Comparison of ENCODE assay signal across 8 mouse cellular contexts in genomic region chr19:18713357-18713756, GRCm38 (mm10). TPM values are rescaled to one million over a fixed set of nuclear protein-coding genes. Genes with fewer than 3 reads are reported as not detected.
DNase-seq lines count a peak whose midpoint lies in the region; ATAC-seq and TF ChIP-seq lines count a peak whose summit lies in the region.
"Not testable (repeated sequence)": the region's sequence is repeated elsewhere in the genome, so short reads cannot be mapped to it uniquely, and the experiment has no call there.

No protein-coding gene starts in this region.

- intact Hi-C loops in gastrocnemius, postnatal 14 days (cut with DNase I; ENCODE audit: low total_unique reads), result not testable (repeated sequence)
- intact Hi-C loops in left cerebral cortex, postnatal 4 days (cut with DNase I), result loop anchor here (10.0 kb wide), 1 partner anchor 121 kb away; no protein-coding TSS in a partner anchor

- H3K27me3 ChIP-seq in intestine, embryonic 14.5 days (replicated peaks; ENCODE audit: control insufficient read depth, insufficient read depth, low read length), result not testable (repeated sequence)

- not testable (repeated sequence) for H3K4me1 ChIP-seq in cortical plate, adult 2 months (ENCODE audit: control insufficient read depth, insufficient read depth, low read length)
- peaks cover 15% of the 10 kb centered on the region for H3K4me1 ChIP-seq in intestine, embryonic 14.5 days (replicated peaks; ENCODE audit: control insufficient read depth, insufficient read depth, low read length)

- TF ChIP-seq CTCF in cortical plate, adult 2 months (IDR thresholded peaks at IDR 0.05; ENCODE audit: extremely low read depth, insufficient read depth, low read length), result not testable (repeated sequence)

- peaks cover 12% of the 10 kb centered on the region for H3K36me3 ChIP-seq in intestine, embryonic 14.5 days (ENCODE audit: control insufficient read depth, insufficient read depth, low read length)

- TF ChIP-seq POLR2A in cortical plate, adult 2 months (IDR thresholded peaks at IDR 0.05; ENCODE audit: extremely low read depth, insufficient read depth, low read length), result not testable (repeated sequence)

- not testable (repeated sequence) for H3K9me3 ChIP-seq in intestine, embryonic 14.5 days (ENCODE audit: control insufficient read depth, low read length)

- DNase-seq in T-cell, adult 2 months (ENCODE audit: low spot score), result peak; percentile 66
- DNase-seq in gastrocnemius, postnatal 14 days, result peak; percentile 52
- DNase-seq in intestine, embryonic 14.5 days (ENCODE audit: low spot score), result peak; percentile 74
- peak; percentile 38 for DNase-seq in left cerebral cortex, postnatal 4 days
- peak; percentile 58 for DNase-seq in right cerebral cortex, postnatal 14 days
- peak; percentile 11 for DNase-seq in urinary bladder, postnatal 10 days (ENCODE audit: low spot score)

- peak overlapping the region; percentile 37 for H3K4me3 ChIP-seq in cortical plate, adult 2 months (ENCODE audit: insufficient read depth, low read length)
- peak overlapping the region; percentile 90 for H3K4me3 ChIP-seq in intestine, embryonic 14.5 days (ENCODE audit: low read depth, low read length)

- H3K4me2 ChIP-seq in intestine, embryonic 14.5 days (ENCODE audit: low read length), result peak overlapping the region; percentile 82

- peak overlapping the region; percentile 75 for H3K9ac ChIP-seq in intestine, embryonic 14.5 days (ENCODE audit: low read length)

- peak; percentile 76 for ATAC-seq in intestine, embryonic 14.5 days (replicated peaks; ENCODE audit: low FRiP score, low TSS enrichment, low read depth)
- peak; percentile 35; the same call in 1 of the 2 replicates for ATAC-seq in megakaryocyte-erythroid progenitor cell, adult 5-6 weeks (replicated peaks; ENCODE audit: low FRiP score, low TSS enrichment, poor library complexity, severe bottlenecking)

- WGBS in intestine, embryonic 14.5 days, result 0% methylated on average over 23 of the region's 46 CpGs

- peak overlapping the region; percentile 30; the same call in 1 of the 2 replicates for H3K27ac ChIP-seq in cortical plate, adult 2 months (ENCODE audit: insufficient read depth, low read length)
- H3K27ac ChIP-seq in intestine, embryonic 14.5 days (ENCODE audit: low read depth), result peak overlapping the region; percentile 95

RNA-seq across cellular contexts. Expression of gene D030056L22Rik, which starts 0.4 kb away (rescaled TPM):
- 25.0 and 27.0 TPM in 2 replicates for polyA plus RNA-seq in cortical plate, adult 2 months (2012; rRNA removed)
- total RNA-seq in gastrocnemius, postnatal 14 days (2021), result 1 to 10 TPM; 2.6 to 3.1 TPM
- polyA plus RNA-seq in intestine, embryonic 14.5 days (2014; fragmentation: Nextera tagmentation; extraction: Ambion mirVana), result 34.1 and 34.3 TPM in 2 replicates
- total RNA-seq in left cerebral cortex, postnatal 4 days (2021), result 10 to 100 TPM; 23.6 to 25.9 TPM
- 45.4 and 48.0 TPM in 2 replicates for total RNA-seq in megakaryocyte-erythroid progenitor cell, adult 5-6 weeks (2014; fragmentation: Nextera tagmentation)
- 32.3 and 35.8 TPM in 2 replicates for total RNA-seq in megakaryocyte-erythroid progenitor cell, adult 5-6 weeks (2017)

RNA-seq across cellular contexts. Expression of gene Trpm6, which starts 36.4 kb away (rescaled TPM):
- polyA plus RNA-seq in cortical plate, adult 2 months (2012; rRNA removed), result 0.42 and 0.56 TPM in 2 replicates
- total RNA-seq in gastrocnemius, postnatal 14 days (2021), result under 1 TPM; 0.04 to 0.14 TPM
- 0.11 and 0.15 TPM in 2 replicates for polyA plus RNA-seq in intestine, embryonic 14.5 days (2014; fragmentation: Nextera tagmentation; extraction: Ambion mirVana)
- total RNA-seq in left cerebral cortex, postnatal 4 days (2021), result 1 to 10 TPM in 1 of 2 experiments, under 1 TPM in 1; 0.90 to 1.0 TPM
- total RNA-seq in megakaryocyte-erythroid progenitor cell, adult 5-6 weeks (2014; fragmentation: Nextera tagmentation), result not detected in 2 replicates
- total RNA-seq in megakaryocyte-erythroid progenitor cell, adult 5-6 weeks (2017), result not detected in 2 replicates

RNA-seq across cellular contexts. Expression of gene Carnmt1, which starts 42.8 kb away (rescaled TPM):
- 8.0 and 10.1 TPM in 2 replicates for polyA plus RNA-seq in cortical plate, adult 2 months (2012; rRNA removed)
- 10 to 100 TPM; 69.3 to 72.8 TPM for total RNA-seq in gastrocnemius, postnatal 14 days (2021)
- 23.6 and 27.8 TPM in 2 replicates for polyA plus RNA-seq in intestine, embryonic 14.5 days (2014; fragmentation: Nextera tagmentation; extraction: Ambion mirVana)
- 10 to 100 TPM; 10.4 to 13.0 TPM for total RNA-seq in left cerebral cortex, postnatal 4 days (2021)
- 39.9 and 65.9 TPM in 2 replicates for total RNA-seq in megakaryocyte-erythroid progenitor cell, adult 5-6 weeks (2014; fragmentation: Nextera tagmentation)
- total RNA-seq in megakaryocyte-erythroid progenitor cell, adult 5-6 weeks (2017), result 57.4 and 65.4 TPM in 2 replicates

Comparison
In these comparisons a context has a peak if more than half of its experiments do, and no peak if none do; other contexts are left out.
1. Peak in every context shown above with its lines: DNase-seq, ATAC-seq, H3K4me3 ChIP-seq and H3K27ac ChIP-seq.
2. DNase-seq: peak in every context shown above with its lines; median percentile 74 in intestine, embryonic 14.5 days; 66 in T-cell, adult 2 months; 58 in right cerebral cortex, postnatal 14 days; 52 in gastrocnemius, postnatal 14 days; 38 in left cerebral cortex, postnatal 4 days; 11 in urinary bladder, postnatal 10 days.
3. RNA of gene D030056L22Rik, which starts 0.4 kb away (total RNA-seq): 32.3 to 48.0 TPM in megakaryocyte-erythroid progenitor cell, adult 5-6 weeks and 23.6 to 25.9 TPM in left cerebral cortex, postnatal 4 days; 2.6 to 3.1 TPM in gastrocnemius, postnatal 14 days; every median in the first group is over 4 times any median in the second.